Mouse (Mus musculus) MEL (cell line): Measurements from ENCODE around the gene Ptprr. TPM values are rescaled to one million over a fixed set of nuclear protein-coding genes. Genes with fewer than 3 reads are reported as not detected.
A peak's percentile ranks its signal among the peaks of the same experiment; 100 is the strongest.

Experiments used
- DNase-seq: peaks from one replicate; pipeline ENCODE4 v3.0.0; 2011; ENCODE audit warnings: low read depth, low spot score
- H3K27ac ChIP-seq: 2 replicates; pipeline ENCODE4 v1.5.1; 2012; ENCODE audit warnings: low read depth, mild to moderate bottlenecking, control low read depth, low read length, moderate library complexity; ENCODE audit not compliant: control insufficient read depth
- H3K27me3 ChIP-seq, 2 experiments: fragments of 150-350 bp in 1 of 2; sonication (generic) in 1 of 2; 2 replicates each; pipeline ENCODE4 v1.6.1; 2012; ENCODE audit warnings: low read length in 2 of 2, mild to moderate bottlenecking in 2 of 2, improper control_type of control experiment in 1 of 2, moderate library complexity in 1 of 2; ENCODE audit not compliant: insufficient read depth in 2 of 2, control insufficient read depth in 1 of 2
- H3K36me3 ChIP-seq, 2 experiments: 2 replicates each; pipeline ENCODE4 v1.6.1; 2012 to 2014; ENCODE audit warnings: low read length in 2 of 2, improper control_type of control experiment in 1 of 2, inconsistent platforms in 1 of 2, mild to moderate bottlenecking in 1 of 2; ENCODE audit not compliant: insufficient read depth in 2 of 2, control insufficient read depth in 1 of 2
- H3K4me1 ChIP-seq, 2 experiments: fragments of 150-350 bp in 1 of 2; sonication (generic) in 1 of 2; 2 replicates each; pipeline ENCODE4 v1.6.1; 2012; ENCODE audit warnings: low read length in 2 of 2, improper control_type of control experiment in 1 of 2, mild to moderate bottlenecking in 1 of 2; ENCODE audit not compliant: insufficient read depth in 2 of 2, control insufficient read depth in 1 of 2
- H3K4me3 ChIP-seq, 2 experiments: fragments of 150-350 bp in 1 of 2; sonication (generic) in 1 of 2; 2 replicates each; pipeline ENCODE4 v1.5.1; 2012; ENCODE audit warnings: low read depth in 2 of 2, low read length in 2 of 2, mild to moderate bottlenecking in 2 of 2, moderate library complexity in 2 of 2, control low read depth in 1 of 2, improper control_type of control experiment in 1 of 2; ENCODE audit not compliant: control insufficient read depth in 1 of 2, insufficient read depth in 1 of 2
- H3K79me2 ChIP-seq: 2 replicates; pipeline ENCODE4 v1.6.1; 2012; ENCODE audit warnings: mild to moderate bottlenecking, low read length, moderate library complexity; ENCODE audit not compliant: control insufficient read depth, poor library complexity, insufficient read depth
- H3K9ac ChIP-seq: 2 replicates; pipeline ENCODE4 v1.6.1; 2012; ENCODE audit warnings: low read depth, mild to moderate bottlenecking, control low read depth, low read length, moderate library complexity; ENCODE audit not compliant: control insufficient read depth, poor library complexity, severe bottlenecking
- H3K9me3 ChIP-seq: fragments of 150-350 bp; sonication (generic); replicated peaks from 2 replicates; pipeline ENCODE4 v1.6.1; 2012; ENCODE audit warnings: mild to moderate bottlenecking, low read length, improper control_type of control experiment, moderate library complexity; ENCODE audit not compliant: insufficient read depth
- BHLHE40 ChIP-seq: IDR thresholded peaks from 2 replicates; pipeline ENCODE4 v1.6.1; 2012; ENCODE audit warnings: low read depth, mild to moderate bottlenecking, inconsistent platforms, low read length, improper control_type of control experiment, borderline replicate concordance
- CHD1 ChIP-seq: IDR thresholded peaks from 2 replicates; pipeline ENCODE4 v1.6.1; 2012; ENCODE audit warnings: low read depth, mild to moderate bottlenecking, inconsistent platforms, low read length, improper control_type of control experiment
- CTCF ChIP-seq, 3 experiments: IDR thresholded peaks in 2 of 3; conservative IDR thresholded peaks in 1 of 3; 2 replicates each; pipeline ENCODE4 v1.5.1; 2011 to 2012; ENCODE audit warnings: low read length in 3 of 3, low read depth in 2 of 3, mild to moderate bottlenecking in 2 of 3, improper control_type of control experiment in 1 of 3, inconsistent platforms in 1 of 3, mixed read lengths in 1 of 3, moderate library complexity in 1 of 3; ENCODE audit not compliant: control insufficient read depth in 1 of 3, insufficient read depth in 1 of 3, poor library complexity in 1 of 3, severe bottlenecking in 1 of 3
- ELF1 ChIP-seq: IDR thresholded peaks from 2 replicates; pipeline ENCODE4 v1.6.1; 2014; ENCODE audit warnings: low read depth, mild to moderate bottlenecking, inconsistent platforms, low read length, improper control_type of control experiment, moderate library complexity
- HCFC1 ChIP-seq: IDR thresholded peaks from 2 replicates; pipeline ENCODE4 v1.6.1; 2012; ENCODE audit warnings: low read depth, mild to moderate bottlenecking, inconsistent platforms, low read length, improper control_type of control experiment, moderate library complexity
- MAFK ChIP-seq: IDR thresholded peaks from 2 replicates; pipeline ENCODE4 v1.6.1; 2011; ENCODE audit warnings: low read depth, mild to moderate bottlenecking, low read length, improper control_type of control experiment, borderline replicate concordance
- MAX ChIP-seq: IDR thresholded peaks from 2 replicates; pipeline ENCODE4 v1.6.1; 2011; ENCODE audit warnings: low read length, improper control_type of control experiment
- MEF2A ChIP-seq: IDR thresholded peaks from 2 replicates; pipeline ENCODE4 v1.6.1; 2014; ENCODE audit warnings: low read depth, mild to moderate bottlenecking, inconsistent platforms, low read length, improper control_type of control experiment; ENCODE audit not compliant: poor library complexity, insufficient replicate concordance, severe bottlenecking; ENCODE audit errors: extremely low read depth
- MXI1 ChIP-seq: IDR thresholded peaks from 2 replicates; pipeline ENCODE4 v1.6.1; 2011; ENCODE audit warnings: mild to moderate bottlenecking, low read depth, low read length, improper control_type of control experiment
- MYB ChIP-seq: IDR thresholded peaks from 2 replicates; pipeline ENCODE4 v1.6.1; 2011; ENCODE audit warnings: mild to moderate bottlenecking, low read depth, low read length, improper control_type of control experiment
- NELFE ChIP-seq: IDR thresholded peaks from 2 replicates; pipeline ENCODE4 v1.6.1; 2011; ENCODE audit warnings: low read depth, low read length, improper control_type of control experiment
- POLR2AphosphoS2 ChIP-seq: IDR thresholded peaks from 2 replicates; pipeline ENCODE4 v1.6.1; 2011; ENCODE audit warnings: low read length, improper control_type of control experiment
- RAD21 ChIP-seq: IDR thresholded peaks from 2 replicates; pipeline ENCODE4 v1.6.1; 2011; ENCODE audit warnings: mild to moderate bottlenecking, low read depth, low read length, improper control_type of control experiment
- RCOR1 ChIP-seq: IDR thresholded peaks from 2 replicates; pipeline ENCODE4 v1.6.1; 2012; ENCODE audit warnings: low read depth, mild to moderate bottlenecking, inconsistent platforms, low read length, improper control_type of control experiment
- SIN3A ChIP-seq: IDR thresholded peaks from 2 replicates; pipeline ENCODE4 v1.6.1; 2012; ENCODE audit warnings: low read length, improper control_type of control experiment, inconsistent platforms
- SMC3 ChIP-seq: IDR thresholded peaks from 2 replicates; pipeline ENCODE4 v1.6.1; 2011; ENCODE audit warnings: low read depth, low read length, improper control_type of control experiment
- TAL1 ChIP-seq: IDR thresholded peaks from 2 replicates; pipeline ENCODE4 v1.6.1; 2012; ENCODE audit warnings: mild to moderate bottlenecking, inconsistent platforms, low read length, moderate library complexity, mixed read lengths
- USF1 ChIP-seq: IDR thresholded peaks from 2 replicates; pipeline ENCODE4 v1.6.1; 2014; ENCODE audit warnings: low read depth, mild to moderate bottlenecking, inconsistent platforms, low read length, improper control_type of control experiment, moderate library complexity
- USF2 ChIP-seq, 2 experiments: IDR thresholded peaks; 2 replicates each; pipeline ENCODE4 v1.6.1; 2011 to 2012; ENCODE audit warnings: improper control_type of control experiment in 2 of 2, low read length in 2 of 2, borderline replicate concordance in 1 of 2, inconsistent platforms in 1 of 2, low read depth in 1 of 2, mild to moderate bottlenecking in 1 of 2; ENCODE audit not compliant: insufficient read depth in 1 of 2
- ZC3H11A ChIP-seq: IDR thresholded peaks from 2 replicates; pipeline ENCODE4 v1.6.1; 2012; ENCODE audit warnings: low read depth, mild to moderate bottlenecking, inconsistent platforms, low read length, improper control_type of control experiment
- ZNF384 ChIP-seq: IDR thresholded peaks from 2 replicates; pipeline ENCODE4 v1.6.1; 2012; ENCODE audit warnings: low read depth, mild to moderate bottlenecking, inconsistent platforms, low read length, improper control_type of control experiment
- polyA plus RNA-seq, 2 experiments: library from polyadenylated mRNA; stranded (reverse) in 1 of 2; unstranded in 1 of 2; fragments of >175 nt in 1 of 2; fragments of >200 nt in 1 of 2; gene quantifications; 2 replicates each; pipeline versions ENCODE4 v1.2.1 to v1.2.4; 2012; ENCODE audit warnings: low replicate concordance in 2 of 2, low read depth in 1 of 2; ENCODE audit not compliant: insufficient read length in 2 of 2, insufficient read depth in 1 of 2, missing spikeins in 1 of 2
- total RNA-seq: library from RNA; depleted of rRNA; stranded (reverse); fragments of 300-350 nt; gene quantifications from 2 replicates; pipeline ENCODE4 v1.2.3, GENCODE M21; 2012

Gene Ptprr
- total and polyA plus RNA-seq, 3 experiments: not detected

DNA sequence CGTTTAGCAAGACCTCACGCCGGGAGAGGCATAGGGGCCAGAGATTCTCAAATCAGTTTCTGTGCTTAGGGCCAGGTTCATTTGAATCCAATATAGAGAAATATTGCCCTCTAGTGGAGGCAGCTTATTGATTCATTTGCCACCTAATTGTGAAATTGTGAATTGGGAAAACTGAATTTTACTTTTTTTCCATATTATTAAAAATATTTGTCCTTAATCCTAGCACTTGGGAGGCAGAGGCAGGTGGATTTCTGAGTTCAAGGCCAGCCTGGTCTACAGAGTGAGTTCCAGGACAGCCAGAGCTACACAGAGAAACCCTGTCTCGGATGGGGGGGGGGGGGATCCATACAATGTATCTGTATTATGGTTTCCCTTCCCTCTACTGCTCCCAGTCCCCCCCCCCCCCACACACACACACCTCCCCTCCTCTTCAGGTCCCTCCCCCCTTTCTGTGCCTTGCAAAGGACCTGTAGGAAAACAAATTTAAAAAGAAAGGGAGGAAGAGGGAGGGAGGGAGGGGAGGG is 179.5 kb downstream of the Ptprr start (continued):
- TF ChIP-seq MXI1 (no peak), MEF2A (no peak), BHLHE40 (no peak), HCFC1 (no peak), ZC3H11A (peak; percentile 74), RCOR1 (no peak), ELF1 (no peak), ZNF384 (no peak), SMC3 (peak; percentile 74), TAL1 (no peak), MYB (no peak)

DNA sequence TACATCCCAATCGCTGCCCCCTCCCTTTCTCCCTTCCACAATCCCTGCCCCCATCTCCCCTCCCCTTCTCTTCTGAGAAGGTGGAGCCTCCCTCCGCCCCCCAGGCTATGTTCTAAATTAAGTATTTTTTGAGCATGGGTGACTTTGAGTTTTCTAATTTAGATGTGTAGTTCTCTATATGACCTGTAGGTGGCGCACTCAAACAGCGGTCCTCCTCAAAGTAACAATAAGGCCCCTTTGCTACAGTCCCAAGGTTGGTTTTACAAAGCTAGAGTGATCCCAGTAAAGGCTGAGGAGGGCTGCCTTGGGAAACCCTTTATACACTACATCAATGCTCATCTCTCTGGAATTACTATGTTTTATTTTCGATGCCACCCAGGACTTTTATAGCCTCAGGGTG is 181.0 kb downstream of the Ptprr start:
- H3K27me3 ChIP-seq: no peaks in the 10 kb centered on the region
- no peaks in the 10 kb centered on the region for H3K79me2 ChIP-seq
- no peak overlapping the region for H3K4me3 ChIP-seq
- no peaks in the 10 kb centered on the region for H3K36me3 ChIP-seq
- DNase-seq: peak; percentile 60
- no peak overlapping the region for H3K9ac ChIP-seq
- H3K27ac ChIP-seq: no peak overlapping the region
- H3K4me1 ChIP-seq: no peaks in the 10 kb centered on the region
- H3K9me3 ChIP-seq: no peaks in the 10 kb centered on the region
- peak; percentile 42 to 75 (median 50) for TF ChIP-seq CTCF (IDR thresholded peaks at IDR 0.05 in 2 of 3, conservative IDR thresholded peaks at IDR 0.05 in 1 of 3; ENCODE audit: control insufficient read depth in 1 of 3, insufficient read depth in 1 of 3, low read depth in 2 of 3, low read length in 3 of 3, poor library complexity in 1 of 3, severe bottlenecking in 1 of 3)
- peak; percentile 68 for TF ChIP-seq SMC3
- TF ChIP-seq RAD21: peak; percentile 61
- TF ChIP-seq TAL1: no peak
- no peak for TF ChIP-seq MAX
- no peak for TF ChIP-seq POLR2AphosphoS2
- no peak for TF ChIP-seq ELF1
- peak; percentile 50 for TF ChIP-seq ZC3H11A
- TF ChIP-seq USF1: no peak

DNA sequence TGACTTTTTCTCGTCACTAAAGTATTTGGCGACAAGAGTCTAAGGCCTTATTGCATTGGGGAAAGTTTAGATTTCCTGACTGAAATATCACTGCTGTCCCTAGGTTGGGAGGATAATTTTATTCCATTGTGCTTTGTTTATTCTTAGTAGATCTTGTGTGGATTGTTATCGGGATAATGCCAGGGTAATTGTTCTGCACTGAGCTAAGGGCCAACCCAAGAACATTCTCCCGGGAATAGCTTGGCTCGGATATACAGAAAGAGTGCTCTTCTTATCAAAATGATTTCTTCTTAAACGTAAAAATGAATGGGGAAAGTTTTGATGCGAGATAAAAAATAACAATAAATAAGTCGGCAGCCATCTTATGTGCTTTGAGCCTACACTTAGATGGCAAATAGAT is 183.5 kb downstream of the Ptprr start:
- H3K79me2 ChIP-seq: no peaks in the 10 kb centered on the region
- no peak for TF ChIP-seq MAFK
- no peak for TF ChIP-seq SIN3A
- TF ChIP-seq CHD1: no peak
- no peak for TF ChIP-seq USF2 (IDR thresholded peaks at IDR 0.05; ENCODE audit: borderline replicate concordance in 1 of 2, insufficient read depth in 1 of 2, low read depth in 1 of 2, low read length in 2 of 2)
- TF ChIP-seq NELFE: no peak
- TF ChIP-seq MAX: no peak
- DNase-seq: no peak
- peaks cover 0 to 4% of the 10 kb centered on the region in 2 experiments; a peak in 1 of 4 replicates for H3K4me1 ChIP-seq
- H3K27me3 ChIP-seq: no peaks in the 10 kb centered on the region
- no peaks in the 10 kb centered on the region for H3K9me3 ChIP-seq
- no peak overlapping the region for H3K4me3 ChIP-seq
- no peak overlapping the region for H3K27ac ChIP-seq
- no peak overlapping the region for H3K9ac ChIP-seq
- no peaks in the 10 kb centered on the region for H3K36me3 ChIP-seq
